Mouse (Mus musculus) monocyte, adult 59 days (primary cell): Measurements from ENCODE around the gene Vps16. TPM values are rescaled to one million over a fixed set of nuclear protein-coding genes. Genes with fewer than 3 reads are reported as not detected.

ENCODE experiments used
- total RNA-seq, 2 experiments: library from RNA; stranded (reverse); gene quantifications; one replicate each; pipeline ENCODE4 v1.2.4; 2023

Vps16 gene
- 100 to 1,000 TPM in 1 of 2 experiments, 10 to 100 TPM in 1; 92.6 to 114 TPM for total RNA-seq

DNA sequence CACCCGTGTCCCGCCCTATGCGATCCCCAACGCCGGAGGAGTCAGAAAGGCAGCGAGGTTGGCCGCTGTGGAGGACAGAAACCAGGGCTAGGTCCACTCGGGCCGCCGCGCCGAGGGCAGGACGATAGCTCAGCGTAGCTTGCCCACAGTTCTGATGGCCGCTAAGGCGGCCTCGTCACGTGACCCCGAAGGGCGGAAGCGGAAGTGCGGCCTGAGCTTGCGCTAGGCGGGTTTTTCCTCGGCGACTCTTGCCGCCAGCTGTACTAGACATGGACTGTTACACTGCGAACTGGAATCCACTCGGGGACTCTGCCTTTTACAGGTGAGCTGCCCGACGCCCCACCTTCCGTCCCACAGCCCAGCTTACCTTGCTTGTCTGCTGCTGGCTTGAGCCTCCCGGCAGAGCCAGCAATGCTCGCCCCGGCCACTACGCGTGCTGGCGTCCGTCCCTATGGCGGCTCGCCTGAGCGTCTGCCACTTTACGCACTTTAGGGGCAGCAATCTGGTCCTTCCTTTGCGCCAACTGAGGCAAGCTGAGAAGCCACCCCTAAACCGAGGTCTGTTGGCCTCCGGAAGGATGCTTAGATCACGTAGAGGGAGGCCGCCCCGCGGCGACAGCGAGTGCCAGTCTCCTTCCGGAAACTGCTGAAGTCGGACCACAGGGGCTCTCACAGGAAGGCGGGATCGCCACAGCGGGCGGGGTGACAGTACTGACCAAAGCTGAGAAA, at the start of gene Vps16, which contains the start of gene Pced1a:
Gene Vps16 (plus strand): TSS at position 214 of the 728 bp plus-strand sequence.
Gene Pced1a (minus strand): TSS at position 576 of the 728 bp plus-strand sequence.

DNA sequence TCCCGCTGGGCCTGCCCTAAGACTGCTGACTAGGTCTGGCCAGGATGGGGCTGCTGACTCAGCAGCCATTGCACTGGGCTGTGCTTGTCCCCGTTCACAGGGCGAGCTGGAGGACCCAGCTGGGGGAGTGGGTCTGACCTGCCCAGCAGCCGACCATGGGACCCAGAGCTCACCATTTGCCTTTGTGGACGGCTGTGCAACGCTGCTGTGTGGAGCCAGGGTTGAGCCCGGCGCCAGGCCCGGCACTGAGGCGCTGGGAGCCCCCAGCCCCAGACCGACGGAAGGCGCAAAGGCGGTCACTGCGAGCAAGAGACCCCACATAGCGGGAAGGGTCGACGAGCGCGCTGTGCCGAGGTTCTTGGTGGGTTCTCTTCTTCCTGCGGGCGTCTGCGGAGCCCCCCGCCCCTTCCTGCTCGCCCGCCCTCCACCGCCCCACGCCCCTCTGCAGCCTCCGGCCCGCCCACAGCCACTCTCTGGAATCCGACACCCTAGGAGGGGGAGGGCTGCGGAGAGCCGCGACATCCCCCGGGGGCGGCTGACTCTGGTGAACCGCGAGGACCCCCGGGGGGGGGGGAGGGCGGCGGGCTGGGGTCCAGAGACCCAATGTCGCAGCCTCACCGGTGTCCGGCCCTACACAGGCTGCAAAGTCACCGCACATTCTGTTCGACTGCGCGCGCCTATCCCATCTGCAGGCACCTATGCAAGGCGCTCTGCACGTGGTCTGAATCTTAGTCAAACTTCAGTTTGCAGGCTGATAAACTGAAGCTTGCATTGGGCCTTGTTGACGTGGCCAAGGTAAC, 26.8 kb upstream of the Vps16 start, which contains the start of gene Cpxm1:
Gene Cpxm1 (minus strand): TSS at position 389 of the 800 bp plus-strand sequence.

DNA sequence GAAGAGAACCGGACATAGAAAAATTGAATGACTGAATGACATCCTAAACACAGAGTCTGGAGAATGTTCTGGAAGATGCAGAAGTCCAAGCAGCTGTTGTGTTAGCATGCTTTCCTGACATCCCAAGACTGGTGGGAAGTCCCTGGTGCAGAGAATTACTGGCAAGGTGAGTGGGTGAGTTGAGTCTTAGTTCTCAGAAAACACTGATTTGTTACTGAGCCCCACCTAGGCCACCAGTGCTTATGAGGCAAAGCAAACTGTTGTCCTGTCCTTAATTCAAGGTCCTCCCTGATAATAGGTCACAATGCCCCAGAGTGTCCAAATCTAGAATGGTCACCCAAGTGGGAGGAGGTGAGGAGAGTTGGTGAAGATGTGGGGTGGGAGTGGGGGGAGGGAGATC, 19.2 kb upstream of the Vps16 start, which contains the start of the genes Gm28372 and 1700020A23Rik:
Gene Gm28372 (plus strand): TSS at position 301 of the 400 bp plus-strand sequence.
Gene 1700020A23Rik (plus strand): TSS at position 321 of the 400 bp plus-strand sequence.

DNA sequence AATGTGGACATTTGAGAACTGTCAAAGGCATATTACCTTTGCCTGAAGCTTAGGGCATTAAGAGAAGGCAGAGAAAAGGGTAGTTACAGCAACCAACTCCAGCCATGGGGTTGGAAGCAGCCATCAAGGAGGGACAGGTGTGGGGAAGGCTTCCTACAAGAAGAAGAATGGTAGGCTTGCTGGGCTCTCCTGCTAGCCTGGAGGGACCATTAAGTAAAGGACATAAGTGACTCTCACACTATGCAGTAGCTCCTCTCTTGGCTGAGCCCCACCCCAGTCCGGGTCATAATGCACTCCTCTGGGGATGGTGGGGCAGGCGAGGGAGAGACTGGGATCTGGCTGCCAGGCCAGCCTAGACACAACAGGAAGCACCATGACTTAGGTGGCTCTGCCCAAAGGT, 18.0 kb upstream of the Vps16 start, which contains the start of gene Tmem239:
Gene Tmem239 (plus strand): TSS at position 301 of the 400 bp plus-strand sequence.

DNA sequence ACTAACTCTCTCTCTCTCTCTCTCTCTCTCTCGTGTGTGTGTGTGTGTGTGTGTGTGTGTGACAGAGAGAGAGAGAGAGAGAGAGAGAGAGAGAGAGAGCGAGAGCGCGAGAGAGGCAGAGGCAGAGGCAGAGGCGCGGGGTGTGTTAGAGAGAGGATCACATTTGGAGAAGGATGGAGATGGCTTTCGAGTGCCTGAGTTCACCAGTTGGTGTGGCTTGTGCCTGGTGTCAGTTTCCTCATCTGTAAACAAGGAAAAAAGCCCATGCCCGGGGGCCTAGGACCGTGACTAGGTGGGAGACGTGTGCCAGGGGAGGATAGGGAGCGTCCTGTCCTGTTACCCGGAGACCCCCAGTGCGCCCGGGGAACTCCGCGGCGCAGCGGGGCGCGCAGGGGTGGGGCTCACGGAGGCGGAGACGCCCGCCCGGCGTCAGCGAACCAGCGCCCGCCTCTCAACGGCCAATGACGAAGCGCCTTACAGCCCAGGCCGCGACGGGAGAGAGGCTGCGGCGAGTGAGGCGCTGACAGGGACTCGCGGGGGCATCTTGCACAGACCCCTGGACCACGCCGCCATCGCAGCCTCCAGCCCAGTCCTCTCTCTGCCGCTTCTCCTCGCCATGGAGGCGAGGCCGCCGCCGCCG, 25.8 kb downstream of the Vps16 start, which contains the start of gene Ptpra:
Gene Ptpra (plus strand): TSS at position 485 of the 640 bp plus-strand sequence.

Other genes starting within 250 kb of the Vps16 start
- gene Snrpb, start 244.9 kb upstream of the Vps16 start, total RNA-seq, result 100 to 1,000 TPM; 235 to 252 TPM
- not detected for gene Tmc2, start 229.1 kb upstream of the Vps16 start, total RNA-seq
- gene Nop56, start 149.9 kb upstream of the Vps16 start, total RNA-seq, result 100 to 1,000 TPM in 1 of 2 experiments, 10 to 100 TPM in 1; 91.3 to 108 TPM
- 100 to 1,000 TPM in 1 of 2 experiments, 10 to 100 TPM in 1; 88.3 to 111 TPM for gene Idh3b, start 139.8 kb upstream of the Vps16 start, total RNA-seq
- gene Ebf4, start 129.2 kb upstream of the Vps16 start, total RNA-seq, result not detected
- under 1 TPM; 0.52 to 0.81 TPM for gene Cpxm1, start 26.8 kb upstream of the Vps16 start, total RNA-seq
- not detected for gene Gm28372, start 19.1 kb upstream of the Vps16 start, total RNA-seq
- not detected for gene 1700020A23Rik, start 19.1 kb upstream of the Vps16 start, total RNA-seq
- not detected for gene Tmem239, start 17.9 kb upstream of the Vps16 start, total RNA-seq
- gene Pced1a, start 362 bp downstream of the Vps16 start, total RNA-seq, result 10 to 100 TPM; 32.7 to 35.1 TPM
- gene Ptpra, start 25.9 kb downstream of the Vps16 start, total RNA-seq, result 100 to 1,000 TPM; 114 to 127 TPM
- gene Mrps26, start 139.4 kb downstream of the Vps16 start, total RNA-seq, result 10 to 100 TPM; 26.0 to 32.2 TPM
- gene Oxt, start 151.8 kb downstream of the Vps16 start, total RNA-seq, result not detected
- gene Avp, start 158.2 kb downstream of the Vps16 start, total RNA-seq, result not detected
- gene Fastkd5, start 205.7 kb downstream of the Vps16 start, total RNA-seq, result 1 to 10 TPM; 4.6 to 5.7 TPM
- 1 to 10 TPM; 4.0 to 4.6 TPM for gene Ubox5, start 205.7 kb downstream of the Vps16 start, total RNA-seq
- gene Lzts3, start 218.5 kb downstream of the Vps16 start, total RNA-seq, result 1 to 10 TPM; 1.8 to 2.1 TPM
- gene Ddrgk1, start 240.3 kb downstream of the Vps16 start, total RNA-seq, result 100 to 1,000 TPM in 1 of 2 experiments, 10 to 100 TPM in 1; 88.5 to 112 TPM
- 10 to 100 TPM; 12.2 to 12.8 TPM for gene Itpa, start 243.3 kb downstream of the Vps16 start, total RNA-seq